Mouse (Mus musculus): ENCODE data around the gene Pcgf2.
"Not testable (repeated sequence)": the region's sequence is repeated elsewhere in the genome, so short reads cannot be mapped to it uniquely, and the experiment has no call there.

Gene Pcgf2

DNA sequence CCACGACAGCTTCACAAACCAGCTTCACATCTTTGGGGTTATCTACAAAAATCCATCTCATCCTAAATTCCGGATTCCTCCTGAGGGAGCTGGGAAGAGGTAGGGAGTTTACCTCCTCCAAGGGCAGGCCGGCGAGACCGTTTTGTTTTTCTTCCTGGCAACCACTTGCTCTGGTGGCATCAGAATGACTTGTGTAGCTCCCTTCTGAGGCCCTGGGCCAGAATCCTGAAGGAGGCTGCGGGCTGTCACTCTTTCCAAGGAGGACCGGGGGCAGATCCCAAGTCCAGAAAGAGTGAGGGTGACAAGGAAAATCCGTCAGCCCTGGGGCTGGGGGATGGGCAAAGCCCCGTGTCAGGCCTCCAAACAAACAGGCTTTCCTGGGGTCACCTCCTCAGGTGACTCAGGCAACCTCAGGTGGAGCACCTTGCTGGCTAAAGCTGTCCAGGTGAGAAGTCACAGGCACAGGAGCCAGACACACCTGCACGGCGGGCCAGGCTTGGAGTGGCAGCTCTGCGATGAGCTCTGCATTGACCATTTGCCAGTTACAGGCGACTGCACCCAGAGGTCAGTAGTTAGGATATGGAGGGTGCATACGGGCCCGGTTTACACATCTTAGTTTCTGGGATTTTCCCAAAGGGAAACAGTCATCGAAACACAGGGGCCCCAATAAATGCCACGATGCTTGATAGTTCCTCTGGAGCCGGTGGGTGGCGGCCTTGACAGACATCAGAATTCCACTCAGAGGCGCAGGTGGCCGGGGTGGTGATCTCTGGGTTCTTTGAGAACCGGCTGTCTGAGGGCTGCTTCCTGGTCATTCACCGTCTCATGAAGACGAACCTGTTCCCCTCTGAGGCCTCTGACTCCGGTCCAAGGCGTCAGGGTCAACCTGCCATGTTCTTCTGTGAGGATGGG lies 17.3 kb upstream of the Pcgf2 start:
- no peak for DNase-seq (ENCODE audit: low read depth, low spot score)

DNA sequence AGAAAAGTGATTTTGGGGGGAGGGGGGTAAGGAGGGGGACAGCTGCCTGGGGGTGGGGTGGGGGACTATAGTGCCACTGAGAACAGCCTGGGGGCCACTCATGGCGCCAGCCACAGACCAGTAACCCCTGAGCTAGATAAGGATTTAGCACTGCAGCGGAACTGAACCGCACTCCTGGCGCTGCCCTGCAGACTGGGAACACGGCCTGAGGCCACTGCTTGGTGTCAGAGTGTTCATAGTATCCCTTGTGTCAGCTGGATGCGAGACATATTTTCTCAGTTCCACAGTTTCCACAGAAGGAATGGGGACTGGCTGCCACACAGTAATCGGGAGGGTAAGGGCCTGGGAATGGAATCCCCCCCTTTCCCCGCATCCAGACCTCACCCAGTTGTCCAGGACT lies 15.7 kb upstream of the Pcgf2 start:
- DNase-seq (ENCODE audit: low read depth, low spot score), result no peak

DNA sequence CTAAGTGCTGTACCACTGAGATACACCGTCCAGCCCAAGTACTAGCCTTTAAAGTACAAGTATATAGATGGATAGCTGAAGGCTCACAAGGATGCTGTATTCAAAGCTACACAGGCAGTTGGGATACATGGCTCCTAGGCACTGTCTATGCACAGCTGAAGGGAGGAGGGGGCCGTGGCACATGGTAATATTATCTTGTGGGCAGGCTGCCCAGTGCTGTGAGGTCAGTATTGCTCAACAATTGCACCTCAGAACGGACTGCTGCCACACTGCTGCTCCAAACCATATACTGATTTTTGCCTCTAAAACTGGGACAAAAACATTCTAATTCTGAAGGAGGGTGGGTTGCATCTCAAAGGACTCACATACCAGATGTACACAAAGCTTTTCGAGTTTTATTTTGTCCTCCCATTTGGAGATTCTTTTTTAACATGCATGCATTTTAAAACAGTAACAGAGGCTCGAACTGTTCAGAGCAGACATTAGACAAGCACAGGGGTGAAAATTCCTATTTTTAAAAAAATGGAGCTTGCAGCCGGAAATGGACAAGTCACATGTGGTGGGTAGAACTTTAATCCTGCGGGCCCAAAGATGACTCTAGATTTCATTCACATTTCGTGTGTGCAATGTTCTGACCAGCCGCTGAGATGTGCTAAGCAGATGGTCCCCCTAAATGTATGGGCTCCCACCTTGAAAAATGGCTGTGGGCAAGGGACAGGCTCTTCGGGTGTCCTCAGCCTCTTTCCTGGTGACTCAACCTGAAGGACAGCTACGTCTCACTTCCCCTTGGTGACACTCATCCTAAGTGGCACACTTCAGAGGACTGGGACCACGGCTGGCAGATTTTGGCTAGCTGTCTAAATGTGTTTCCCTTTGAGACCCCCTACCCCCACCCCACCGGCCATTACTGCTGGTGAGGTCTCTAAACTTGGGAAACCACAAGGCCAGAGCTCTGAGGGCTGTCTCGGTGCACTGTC lies 14.8 kb upstream of the Pcgf2 start:
- DNase-seq (ENCODE audit: low read depth, low spot score), result peak; percentile 78

DNA sequence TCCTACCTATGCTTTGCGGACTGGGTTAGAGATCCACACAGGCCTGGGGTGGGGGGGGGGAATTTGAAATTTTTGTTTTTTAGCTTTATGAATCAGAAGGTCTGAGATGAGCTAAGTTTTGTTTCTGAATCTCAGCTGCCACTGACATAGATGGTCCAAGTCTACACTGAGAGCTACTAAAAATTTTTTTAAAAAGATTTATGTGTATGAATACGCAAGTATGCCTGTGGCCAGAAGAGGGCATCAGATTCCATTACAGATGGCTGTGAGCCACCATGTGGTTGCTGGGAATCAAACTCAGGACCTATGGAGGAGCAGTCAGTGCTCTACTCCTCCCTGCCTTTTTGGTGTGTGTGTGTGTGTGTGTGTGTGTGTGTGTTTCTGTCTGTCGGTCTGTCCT lies 14.1 kb upstream of the Pcgf2 start:
- DNase-seq (ENCODE audit: low read depth, low spot score), result peak; percentile 51

DNA sequence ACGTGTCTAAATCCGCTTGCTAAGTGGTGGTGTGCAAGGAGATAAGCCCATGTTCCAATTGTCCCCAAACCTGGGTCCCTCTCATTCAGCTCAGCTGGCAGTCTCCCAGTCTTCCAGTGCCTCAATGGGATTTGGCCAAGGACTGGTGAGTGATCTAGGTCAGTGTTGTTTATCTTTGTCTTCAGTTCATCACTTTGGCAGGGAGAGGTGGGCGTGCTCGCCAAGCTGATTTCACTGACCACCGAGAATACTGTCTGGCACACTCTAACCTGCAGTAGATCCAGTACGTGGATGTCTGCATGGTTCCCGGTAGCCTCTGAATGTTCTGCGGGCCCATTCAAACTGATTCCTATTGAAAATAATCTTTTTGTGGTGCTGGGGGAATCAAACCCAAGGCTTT lies 13.6 kb upstream of the Pcgf2 start:
- no peak for DNase-seq (ENCODE audit: low read depth, low spot score)

DNA sequence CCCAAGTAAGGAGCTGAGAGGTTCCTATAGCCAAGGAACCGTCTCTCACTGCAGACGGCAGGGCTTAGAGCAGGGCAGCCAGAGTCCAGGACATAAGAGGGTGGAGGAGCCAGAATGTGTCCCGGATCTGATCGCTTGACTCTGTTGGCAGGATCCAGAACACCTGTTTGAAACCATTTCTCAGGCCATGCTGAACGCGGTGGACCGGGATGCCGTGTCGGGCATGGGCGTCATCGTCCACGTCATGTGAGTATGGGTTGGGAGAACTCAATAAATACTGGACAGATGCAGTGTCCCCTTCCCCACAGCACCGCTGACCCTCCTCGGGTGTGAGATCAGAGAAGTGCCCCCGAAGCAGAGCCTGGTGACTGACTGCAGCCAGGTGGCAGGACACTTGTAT lies 12.0 kb upstream of the Pcgf2 start:
- DNase-seq (ENCODE audit: low read depth, low spot score), result no peak

DNA sequence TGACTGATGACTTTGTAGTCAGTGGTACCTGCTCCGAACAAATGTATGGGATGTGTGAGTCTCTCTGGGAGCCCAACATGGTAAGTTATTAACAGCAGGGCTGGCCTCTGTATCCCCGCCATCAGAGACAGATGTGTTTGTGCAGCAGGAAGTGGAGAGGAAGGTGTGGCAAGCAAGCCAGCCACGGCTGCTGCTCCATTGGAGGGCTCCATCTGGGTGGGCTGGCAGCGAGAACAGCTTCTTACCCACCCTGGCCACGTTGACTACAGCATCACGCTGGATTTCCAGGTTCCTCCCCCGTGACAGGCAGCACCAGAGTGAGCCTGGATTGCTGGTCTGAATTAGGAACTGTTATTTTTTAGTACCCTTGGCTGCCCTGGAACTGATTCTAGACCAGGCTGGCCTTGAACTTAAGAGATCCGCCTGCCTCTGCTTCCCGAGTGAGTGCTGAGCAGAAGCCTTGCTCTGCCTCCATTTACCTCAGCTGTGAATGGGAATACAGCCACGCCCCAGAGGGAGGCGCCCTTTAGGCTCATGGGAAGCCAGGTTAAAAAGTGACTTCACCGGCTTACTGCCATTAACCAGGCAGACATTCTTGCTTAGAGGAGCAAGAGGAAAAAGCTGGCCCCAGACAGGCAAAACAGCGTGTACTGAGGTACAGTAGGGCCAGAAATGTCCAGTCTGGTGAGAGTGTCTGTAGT lies 11.1 kb upstream of the Pcgf2 start:
- no peak for DNase-seq (ENCODE audit: low read depth, low spot score)

DNA sequence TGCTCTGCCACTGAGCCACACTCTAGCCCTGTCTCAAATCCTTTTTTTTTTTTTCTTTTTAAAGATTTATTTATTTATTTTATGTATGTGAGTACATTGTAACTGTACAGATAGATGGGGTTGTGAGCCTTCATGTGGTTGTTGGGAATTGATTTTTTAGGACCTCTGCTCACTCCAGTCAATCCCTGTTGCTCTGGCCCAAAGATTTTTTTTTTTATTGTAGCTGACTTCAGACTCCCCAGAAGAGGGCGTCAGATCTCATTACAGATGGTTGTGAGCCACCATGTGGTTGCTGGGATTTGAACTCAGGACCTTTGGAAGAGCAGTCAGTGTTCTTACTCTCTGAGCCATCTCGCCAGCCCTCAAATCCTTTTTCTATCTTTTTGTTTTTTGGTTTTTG lies 9.8 kb upstream of the Pcgf2 start:
- DNase-seq (ENCODE audit: low read depth, low spot score), result not testable (repeated sequence)

DNA sequence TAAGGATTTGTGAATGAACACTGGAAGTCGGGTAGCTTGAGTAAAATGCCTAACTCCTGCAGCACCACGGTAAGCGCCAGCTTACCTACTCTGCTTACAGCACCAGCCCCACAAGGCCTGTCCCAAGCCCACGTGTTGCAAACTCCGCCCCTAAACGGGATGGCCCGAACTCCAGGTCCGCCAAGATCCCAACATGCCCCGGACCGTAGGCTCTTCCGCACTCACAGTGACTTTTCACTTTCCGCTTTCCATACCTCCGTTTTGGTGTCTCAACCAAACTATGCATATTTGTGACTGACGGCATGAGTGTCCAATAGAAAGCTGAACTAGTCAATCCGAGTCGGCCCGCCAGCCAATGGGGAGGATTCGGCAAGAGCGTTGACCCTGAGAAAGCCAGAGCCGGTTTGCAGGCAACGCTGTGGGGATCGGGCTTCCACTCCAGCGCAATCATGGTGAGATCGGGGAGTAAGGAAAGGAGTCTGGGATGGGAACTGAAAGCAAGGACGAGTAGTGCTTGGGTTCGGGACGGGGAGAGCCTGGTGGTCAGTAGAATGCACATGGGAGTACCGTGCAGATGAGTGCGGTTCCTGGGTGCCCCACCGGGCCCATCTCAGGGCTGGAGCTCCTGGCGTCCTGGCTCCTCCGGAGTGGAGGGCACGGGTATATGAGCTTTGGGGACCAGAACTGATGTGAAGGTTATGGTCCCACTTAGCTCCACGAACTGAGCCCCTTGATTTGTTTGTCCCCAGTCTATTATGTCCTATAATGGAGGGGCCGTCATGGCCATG lies 2.9 kb upstream of the Pcgf2 start, which contains the start of gene Psmb3:
Psmb3 (plus strand) TSS at position 361 of the 788 bp plus-strand sequence.
- peak; percentile 100 for DNase-seq (ENCODE audit: low read depth, low spot score)

DNA sequence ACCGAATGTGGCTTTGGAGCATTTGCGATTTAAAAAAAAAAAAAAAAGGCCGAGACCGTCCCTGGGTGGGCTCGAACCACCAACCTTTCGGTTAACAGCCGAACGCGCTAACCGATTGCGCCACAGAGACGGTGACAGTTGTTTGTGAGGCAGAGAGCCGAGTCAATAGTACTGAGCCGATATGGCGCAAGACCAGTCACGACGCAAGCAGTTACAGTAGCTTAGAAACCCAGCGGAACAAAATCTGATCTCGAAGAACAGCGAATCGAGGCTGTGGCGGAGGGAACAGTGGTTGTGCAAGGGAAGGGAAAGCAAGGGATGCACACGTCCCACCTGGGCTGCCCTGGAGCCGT lies 2.1 kb upstream of the Pcgf2 start:
- peak; percentile 90 for DNase-seq (ENCODE audit: low read depth, low spot score)

DNA sequence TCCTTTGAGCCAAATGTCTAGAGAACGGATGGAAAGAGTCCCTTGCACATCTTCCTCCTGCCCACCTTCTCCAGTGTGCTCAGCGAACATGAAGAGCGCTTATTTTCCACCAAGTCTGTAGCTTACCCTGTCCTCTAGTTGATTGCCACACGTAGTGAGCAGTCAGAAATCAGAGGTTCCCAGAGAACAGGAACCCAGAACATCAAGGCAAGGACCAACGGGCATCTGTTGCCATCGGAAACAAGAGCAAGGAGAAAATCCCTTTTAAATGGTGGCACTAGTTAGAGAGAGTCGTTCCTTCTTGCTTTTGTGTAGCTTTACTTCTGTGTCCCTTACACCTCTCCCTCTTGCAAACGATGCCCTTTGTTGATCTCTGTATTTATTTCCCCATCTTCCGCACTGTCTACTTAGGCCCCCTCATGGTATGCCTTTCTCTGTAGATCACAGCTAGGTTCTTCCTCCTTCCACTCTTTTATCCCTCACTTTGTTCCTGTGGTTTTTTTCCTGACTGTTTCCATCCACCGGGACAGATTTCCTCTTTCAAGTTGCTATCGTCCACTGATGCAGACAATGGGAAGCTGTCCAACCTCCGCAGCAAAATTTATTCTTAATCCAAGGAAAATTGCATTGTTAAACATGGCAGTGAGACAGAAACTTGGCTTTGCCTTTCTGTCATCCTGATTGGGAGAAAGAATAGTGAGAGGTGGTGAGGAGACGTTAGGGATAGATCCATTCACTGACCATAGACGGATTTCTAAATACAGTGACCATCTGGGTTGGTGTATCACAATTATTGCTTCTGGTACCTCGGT lies 1.5 kb upstream of the Pcgf2 start:
- peak; percentile 29 for DNase-seq (ENCODE audit: low read depth, low spot score)

DNA sequence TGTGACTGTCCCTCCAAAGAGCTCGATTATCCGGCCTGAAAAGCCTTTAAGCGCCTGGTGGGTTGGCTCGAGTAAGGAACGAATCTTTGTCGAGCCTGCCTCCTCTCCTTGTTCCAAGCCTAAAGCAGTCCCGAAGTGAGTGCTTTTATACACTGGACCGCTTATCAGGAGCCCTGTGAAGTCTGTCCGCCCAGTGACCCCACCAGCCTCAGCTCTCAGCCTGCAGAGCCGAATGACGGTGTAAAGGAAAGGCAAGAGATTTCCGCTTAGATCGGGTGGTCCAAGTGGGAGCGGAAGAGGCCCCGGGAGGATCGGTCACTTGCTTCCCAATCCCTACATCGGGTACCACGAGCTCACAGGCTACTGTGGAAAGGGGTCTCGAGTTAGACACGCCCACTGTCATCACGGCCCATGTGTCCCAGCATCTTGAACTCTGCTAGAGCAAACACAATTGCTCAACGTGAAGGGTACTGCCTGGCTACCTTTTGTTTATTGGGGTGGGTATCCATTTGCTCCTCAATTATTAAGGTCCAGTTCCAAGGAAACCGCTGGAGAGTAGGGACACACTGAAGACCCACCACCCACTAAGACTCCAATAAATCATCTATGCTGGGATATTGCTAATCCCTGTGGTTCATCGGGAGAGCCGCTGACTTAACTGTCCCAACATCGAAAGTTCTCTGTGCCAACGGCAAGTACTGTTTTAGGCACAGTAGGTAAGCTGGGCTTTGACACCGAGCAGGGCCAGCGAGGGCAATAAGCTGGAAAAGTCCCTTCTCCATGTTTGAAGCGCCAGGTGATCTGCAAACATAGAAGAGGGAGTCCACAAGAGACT lies 666 bp upstream of the Pcgf2 start:
- DNase-seq (ENCODE audit: low read depth, low spot score), result peak; percentile 58

DNA sequence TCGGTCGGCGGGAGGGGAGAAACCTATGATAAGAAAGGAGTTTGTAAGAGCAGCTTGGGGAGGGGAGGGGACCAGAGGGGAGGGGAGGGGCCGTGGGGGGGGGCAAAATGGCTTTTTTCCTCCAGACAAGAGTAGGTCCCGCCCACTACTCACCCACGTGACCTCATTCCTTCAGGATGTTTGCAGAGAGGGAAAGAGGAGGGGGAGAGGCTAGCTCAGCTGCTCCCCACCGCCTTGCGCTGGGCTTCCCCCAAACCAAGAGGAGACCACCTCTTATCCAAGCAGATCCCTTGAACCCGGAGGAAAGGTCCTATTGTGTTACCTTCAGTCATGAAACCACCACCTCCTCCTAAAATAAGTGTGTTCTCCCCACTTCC lies 683 bp downstream of the Pcgf2 start:
- peak; percentile 96 for DNase-seq (ENCODE audit: low read depth, low spot score)

DNA sequence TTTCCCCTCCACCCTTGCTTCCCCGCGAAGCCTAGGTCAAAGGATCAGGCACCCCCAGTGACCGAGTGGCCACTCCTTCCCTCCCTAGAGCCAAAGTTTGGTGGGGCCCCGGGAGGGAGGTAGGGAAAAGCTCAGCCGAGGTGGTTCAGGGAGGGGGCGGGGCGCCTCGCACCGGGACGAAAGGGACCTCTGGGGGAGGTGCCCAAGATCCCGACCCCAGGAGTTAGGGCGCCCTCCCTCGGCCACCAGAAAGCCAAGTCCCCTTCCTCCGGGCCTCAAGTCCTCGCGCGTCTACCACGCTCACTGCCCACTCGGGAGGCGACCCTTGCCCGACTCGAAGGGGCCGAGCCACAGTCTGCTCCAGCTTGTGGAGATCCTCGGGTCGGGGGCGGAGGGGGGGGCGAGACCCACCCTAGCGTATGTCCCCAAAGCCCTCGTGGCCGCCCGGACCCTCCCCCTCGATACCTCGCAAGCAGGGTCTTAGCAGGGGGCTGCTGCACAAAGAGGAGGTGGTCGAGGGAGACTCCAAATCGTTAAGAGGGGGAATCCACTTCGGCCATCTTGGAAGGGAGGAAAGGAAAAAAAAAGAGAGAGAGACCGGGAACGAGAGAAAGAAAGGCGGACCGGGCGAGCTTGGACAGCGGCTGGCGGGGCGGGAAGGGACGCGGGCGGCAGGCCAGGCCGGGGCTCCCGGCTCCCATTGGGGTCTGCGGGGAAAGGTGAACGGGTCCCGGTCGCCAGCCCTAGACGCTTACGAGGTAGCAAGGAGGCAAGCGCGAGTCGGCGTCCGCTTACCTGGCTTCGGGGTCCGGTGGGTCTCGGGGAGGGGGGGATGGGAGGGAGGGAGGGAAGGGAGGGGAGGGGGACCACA lies 1.3 kb downstream of the Pcgf2 start:
- DNase-seq (ENCODE audit: low read depth, low spot score), result peak; percentile 81

DNA sequence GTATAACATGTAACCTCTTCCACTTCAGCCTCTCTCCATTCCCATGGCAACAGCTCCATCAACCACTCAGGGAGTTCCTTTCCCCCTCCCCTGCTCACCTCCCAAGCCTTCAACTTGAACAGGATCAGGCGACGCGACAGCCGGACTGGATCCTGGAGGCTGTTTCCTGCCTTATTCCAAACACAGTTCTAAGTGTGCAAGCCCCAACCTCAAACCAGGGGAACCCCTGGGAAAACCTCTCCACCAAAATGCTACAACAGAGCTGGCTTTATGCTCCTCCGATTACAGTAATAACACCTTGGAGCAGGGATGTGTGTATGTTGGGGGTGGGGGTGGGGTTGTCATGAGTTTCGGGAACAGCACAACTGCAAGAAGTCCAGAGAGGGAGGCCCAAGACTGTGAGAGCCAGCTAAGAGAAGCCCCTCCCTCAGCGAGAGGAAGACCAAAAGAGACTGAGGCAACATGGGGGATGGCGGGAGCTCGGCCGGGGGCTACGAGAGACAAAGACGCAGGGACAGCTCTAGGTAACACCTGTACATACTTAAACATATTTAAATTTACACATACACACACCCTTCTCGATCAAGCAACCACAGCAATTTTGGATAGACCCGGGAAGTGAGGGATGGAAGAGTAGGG lies 2.3 kb downstream of the Pcgf2 start:
- peak; percentile 26 for DNase-seq (ENCODE audit: low read depth, low spot score)

DNA sequence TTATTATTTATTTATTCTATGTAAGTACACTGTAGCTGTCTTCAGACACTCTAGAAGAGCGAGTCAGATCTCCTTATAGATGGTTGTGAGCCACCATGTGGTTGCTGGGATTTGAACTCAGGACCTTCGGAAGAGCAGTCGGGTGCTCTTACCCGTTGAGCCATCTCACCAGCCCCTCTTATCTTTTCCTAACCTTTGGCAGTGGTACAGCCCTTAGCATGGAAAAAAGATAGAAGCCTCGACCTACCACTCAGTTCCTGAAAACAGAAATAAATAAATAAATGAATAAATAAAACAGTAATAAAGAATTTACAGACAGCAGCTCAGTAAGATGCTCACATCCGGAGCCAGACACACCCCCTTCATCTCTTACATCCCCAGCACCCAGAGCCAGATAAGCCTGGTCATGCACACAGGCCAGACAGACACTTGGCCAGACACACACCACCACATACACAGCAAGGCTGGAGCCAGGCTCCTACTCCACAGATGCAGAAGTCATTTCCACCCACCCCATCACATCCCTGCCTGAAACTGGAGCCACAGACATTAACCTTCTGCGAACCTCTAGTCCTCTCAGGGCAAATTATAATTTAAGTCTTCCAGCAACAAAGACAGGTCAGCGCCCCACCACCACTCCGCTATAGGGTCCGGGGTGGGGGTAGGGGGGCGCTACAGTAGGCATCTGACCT lies 3.0 kb downstream of the Pcgf2 start:
- DNase-seq (ENCODE audit: low read depth, low spot score), result no peak

DNA sequence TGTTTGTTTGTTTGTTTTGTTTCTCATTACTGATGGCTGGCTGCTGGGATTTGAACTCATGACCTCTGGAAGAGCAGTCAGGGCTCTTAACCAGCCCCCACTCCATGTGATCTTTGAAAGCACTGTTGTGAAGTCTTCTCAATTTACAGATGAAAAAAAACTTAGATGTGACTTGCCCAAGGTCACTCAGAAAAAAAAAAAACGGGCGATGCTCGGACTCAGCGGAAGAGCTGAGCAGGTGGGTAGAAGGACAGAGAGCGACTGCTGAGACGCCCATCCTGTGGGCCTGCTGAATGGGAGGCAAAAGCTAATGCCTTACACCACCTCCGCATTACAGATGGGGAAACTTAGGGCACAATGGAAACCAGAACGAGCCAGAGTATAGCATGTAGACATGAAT lies 3.6 kb downstream of the Pcgf2 start:
- DNase-seq (ENCODE audit: low read depth, low spot score), result no peak
